Mouse (Mus musculus): ENCODE measurements at regions not wholly inside any gene's neighbourhood (a gene's known extent, or its start where the extent isn't known, plus 50 kb on each side); places are given as distances from the start of the nearest gene placed in this dataset.

- Histone ChIP-seq H3K9ac (no peak overlapping the region), H3K27me3 (no peaks in the 10 kb centered on the region), H3K9me3 (replicated peaks) (no peaks in the 10 kb centered on the region), H3K4me2 (no peak overlapping the region), H3K4me3 (no peak overlapping the region), H3K4me1 (peaks cover 21% of the 10 kb centered on the region), H3K27ac (no peak overlapping the region), H3K36me3 (ENCODE audit: poor library complexity, severe bottlenecking) (no peaks in the 10 kb centered on the region)
- no peak for ATAC-seq
- 68% methylated on average over 3 of the region's 3 CpGs for WGBS
Observed at GRCm38 (mm10) chr12:39921481-39921880, 116.3 kb downstream of the Arl4a start.

- peak; percentile 96 for ATAC-seq
- Histone ChIP-seq H3K4me1 (peaks cover 21% of the 10 kb centered on the region), H3K27me3 (no peaks in the 10 kb centered on the region), H3K9ac (no peak overlapping the region), H3K4me2 (peak overlapping the region; percentile 16; the same call in 1 of the 2 replicates), H3K9me3 (replicated peaks) (no peaks in the 10 kb centered on the region), H3K36me3 (ENCODE audit: poor library complexity, severe bottlenecking) (no peaks in the 10 kb centered on the region), H3K27ac (no peak overlapping the region), H3K4me3 (no peak overlapping the region)
- 2% methylated on average over 8 of the region's 8 CpGs for WGBS
Observed at GRCm38 (mm10) chr12:39920466-39920913, 117.3 kb downstream of the Arl4a start.

- Histone ChIP-seq H3K4me1 (peaks cover 21% of the 10 kb centered on the region), H3K27me3 (no peaks in the 10 kb centered on the region), H3K36me3 (ENCODE audit: poor library complexity, severe bottlenecking) (no peaks in the 10 kb centered on the region), H3K9me3 (replicated peaks) (no peaks in the 10 kb centered on the region), H3K9ac (no peak overlapping the region), H3K4me3 (no peak overlapping the region), H3K27ac (no peak overlapping the region), H3K4me2 (no peak overlapping the region)
- 50% methylated on average over 2 of the region's 2 CpGs for whole genome bisulfite sequencing
- no peak for ATAC-seq
Observed at GRCm38 (mm10) chr12:39919909-39920308, 117.9 kb downstream of the Arl4a start.

GRCm38 (mm10) chr12:39888493-39888892 lies 149.3 kb downstream of the Arl4a start:
- H3K27ac ChIP-seq: no peak overlapping the region
- H3K36me3 ChIP-seq (ENCODE audit: poor library complexity, severe bottlenecking): no peaks in the 10 kb centered on the region
- no peak overlapping the region for H3K4me3 ChIP-seq
- H3K27me3 ChIP-seq: peaks cover 15% of the 10 kb centered on the region
- ATAC-seq: no peak
- H3K4me2 ChIP-seq: no peak overlapping the region
- no peak overlapping the region for H3K9ac ChIP-seq
- H3K9me3 ChIP-seq (replicated peaks): no peaks in the 10 kb centered on the region
- WGBS: 53% methylated on average over 5 of the region's 5 CpGs
- peaks cover 8% of the 10 kb centered on the region for H3K4me1 ChIP-seq

GRCm38 (mm10) chr12:39885366-39885765 lies 152.5 kb downstream of the Arl4a start:
- Histone ChIP-seq H3K4me1 (peaks cover 8% of the 10 kb centered on the region), H3K27me3 (peaks cover 19% of the 10 kb centered on the region), H3K4me3 (no peak overlapping the region), H3K9me3 (replicated peaks) (no peaks in the 10 kb centered on the region), H3K4me2 (no peak overlapping the region), H3K9ac (no peak overlapping the region), H3K27ac (no peak overlapping the region), H3K36me3 (ENCODE audit: poor library complexity, severe bottlenecking) (no peaks in the 10 kb centered on the region)
- WGBS: 21% methylated on average over 3 of the region's 3 CpGs
- peak; percentile 84; the same call in 1 of the 2 replicates for ATAC-seq

GRCm38 (mm10) chr12:39880309-39880708 lies 157.5 kb downstream of the Arl4a start:
- H3K4me1 ChIP-seq: peaks cover under 1% of the 10 kb centered on the region
- H3K4me2 ChIP-seq: no peak overlapping the region
- H3K27ac ChIP-seq: no peak overlapping the region
- H3K9ac ChIP-seq: no peak overlapping the region
- no peak for ATAC-seq
- 93% methylated on average over 1 of the region's 1 CpGs for WGBS
- no peaks in the 10 kb centered on the region for H3K36me3 ChIP-seq (ENCODE audit: poor library complexity, severe bottlenecking)
- no peak overlapping the region for H3K4me3 ChIP-seq
- H3K9me3 ChIP-seq (replicated peaks): no peaks in the 10 kb centered on the region
- H3K27me3 ChIP-seq: peaks cover 16% of the 10 kb centered on the region; the same call in 1 of the 2 replicates

- Histone ChIP-seq H3K27me3 (no peaks in the 10 kb centered on the region), H3K9ac (no peak overlapping the region), H3K4me3 (no peak overlapping the region), H3K4me2 (no peak overlapping the region), H3K9me3 (replicated peaks) (no peaks in the 10 kb centered on the region), H3K36me3 (ENCODE audit: poor library complexity, severe bottlenecking) (no peaks in the 10 kb centered on the region), H3K4me1 (no peaks in the 10 kb centered on the region), H3K27ac (no peak overlapping the region)
- ATAC-seq: no peak
- WGBS: 93% methylated on average over 6 of the region's 6 CpGs
Observed at GRCm38 (mm10) chr12:39873917-39874316, 163.9 kb downstream of the Arl4a start.

GRCm38 (mm10) chr12:39861797-39862196 lies 176.0 kb downstream of the Arl4a start:
- Histone ChIP-seq H3K27me3 (no peaks in the 10 kb centered on the region), H3K9ac (no peak overlapping the region), H3K36me3 (ENCODE audit: poor library complexity, severe bottlenecking) (no peaks in the 10 kb centered on the region), H3K27ac (no peak overlapping the region), H3K9me3 (replicated peaks) (no peaks in the 10 kb centered on the region), H3K4me3 (no peak overlapping the region), H3K4me2 (no peak overlapping the region), H3K4me1 (no peaks in the 10 kb centered on the region)
- ATAC-seq: no peak
- WGBS: 86% methylated on average over 1 of the region's 1 CpGs

GRCm38 (mm10) chr12:39851610-39852009 lies 186.2 kb downstream of the Arl4a start:
- Histone ChIP-seq H3K4me2 (no peak overlapping the region), H3K4me1 (no peaks in the 10 kb centered on the region), H3K9me3 (replicated peaks) (no peaks in the 10 kb centered on the region), H3K27me3 (no peaks in the 10 kb centered on the region), H3K4me3 (no peak overlapping the region), H3K9ac (no peak overlapping the region), H3K36me3 (ENCODE audit: poor library complexity, severe bottlenecking) (no peaks in the 10 kb centered on the region), H3K27ac (no peak overlapping the region)
- 92% methylated on average over 6 of the region's 6 CpGs for WGBS
- ATAC-seq: no peak

- Histone ChIP-seq H3K4me1 (no peaks in the 10 kb centered on the region), H3K9ac (no peak overlapping the region), H3K4me3 (no peak overlapping the region), H3K27ac (no peak overlapping the region), H3K9me3 (replicated peaks) (no peaks in the 10 kb centered on the region), H3K27me3 (no peaks in the 10 kb centered on the region), H3K4me2 (no peak overlapping the region), H3K36me3 (ENCODE audit: poor library complexity, severe bottlenecking) (no peaks in the 10 kb centered on the region)
- WGBS: 36% methylated on average over 3 of the region's 3 CpGs
- peak; percentile 61; the same call in 1 of the 2 replicates for ATAC-seq
Observed at GRCm38 (mm10) chr12:39849346-39850058, 188.3 kb downstream of the Arl4a start.

- no peak for ATAC-seq
- Histone ChIP-seq H3K36me3 (ENCODE audit: poor library complexity, severe bottlenecking) (no peaks in the 10 kb centered on the region), H3K27ac (no peak overlapping the region), H3K9ac (no peak overlapping the region), H3K4me3 (no peak overlapping the region), H3K9me3 (replicated peaks) (no peaks in the 10 kb centered on the region), H3K4me1 (no peaks in the 10 kb centered on the region), H3K4me2 (no peak overlapping the region), H3K27me3 (no peaks in the 10 kb centered on the region)
- 91% methylated on average over 2 of the region's 2 CpGs for WGBS
Observed at GRCm38 (mm10) chr12:39840615-39841014, 197.2 kb downstream of the Arl4a start.

GRCm38 (mm10) chr12:39840179-39840578 lies 197.6 kb downstream of the Arl4a start:
- Histone ChIP-seq H3K4me1 (no peaks in the 10 kb centered on the region), H3K9me3 (replicated peaks) (no peaks in the 10 kb centered on the region), H3K27ac (no peak overlapping the region), H3K27me3 (no peaks in the 10 kb centered on the region), H3K4me2 (no peak overlapping the region), H3K36me3 (ENCODE audit: poor library complexity, severe bottlenecking) (no peaks in the 10 kb centered on the region), H3K9ac (no peak overlapping the region), H3K4me3 (no peak overlapping the region)
- WGBS: 84% methylated on average over 1 of the region's 1 CpGs
- ATAC-seq: no peak

GRCm38 (mm10) chr12:39831079-39831478 lies 206.7 kb downstream of the Arl4a start:
- WGBS: 77% methylated on average over 7 of the region's 7 CpGs
- Histone ChIP-seq H3K9me3 (replicated peaks) (no peaks in the 10 kb centered on the region), H3K27ac (no peak overlapping the region), H3K4me2 (no peak overlapping the region), H3K36me3 (ENCODE audit: poor library complexity, severe bottlenecking) (no peaks in the 10 kb centered on the region), H3K4me1 (no peaks in the 10 kb centered on the region), H3K4me3 (no peak overlapping the region), H3K27me3 (no peaks in the 10 kb centered on the region), H3K9ac (no peak overlapping the region)
- no peak for ATAC-seq

Measured in forebrain, embryonic 13.5 days (tissue).